In the genomic region with DNA sequence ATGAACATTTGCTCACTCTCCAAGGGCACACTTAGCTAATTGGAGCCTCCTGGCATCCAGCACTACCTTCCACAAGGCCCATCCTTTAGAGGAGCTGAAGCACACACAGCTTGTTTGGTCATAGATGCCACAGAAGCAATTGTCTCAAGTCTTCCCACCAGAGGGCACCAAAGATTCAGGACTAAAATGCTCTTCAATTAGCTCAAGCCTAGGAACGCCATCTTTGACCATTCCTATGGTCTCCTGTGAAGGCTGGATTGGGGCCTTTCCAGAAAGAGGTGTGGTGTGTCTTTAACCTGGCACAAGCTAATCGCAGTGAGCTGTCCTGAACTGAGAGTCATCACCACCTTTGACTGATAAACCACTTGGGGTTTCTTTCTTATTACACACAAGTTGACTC, we compare ENCODE assay signal across 8 mouse cellular contexts. TPM values are rescaled to one million over a fixed set of nuclear protein-coding genes. Genes with fewer than 3 reads are reported as not detected.
A peak's percentile ranks its signal among the peaks of the same experiment; 100 is the strongest.
DNase-seq lines count a peak whose midpoint lies in the region; ATAC-seq and TF ChIP-seq lines count a peak whose summit lies in the region.

No protein-coding gene starts in this region.

- 0% methylated on average over 2 of the region's 2 CpGs for WGBS in forebrain, embryonic 11.5 days
- WGBS in heart, embryonic 16.5 days = 3% methylated on average over 2 of the region's 2 CpGs
- 2% methylated on average over 2 of the region's 2 CpGs for WGBS in liver, embryonic 11.5 days

- H3K9ac ChIP-seq in forebrain, embryonic 11.5 days (ENCODE audit: low read length) = no peak overlapping the region
- no peak overlapping the region; the same call in 1 of the 2 replicates for H3K9ac ChIP-seq in heart, embryonic 16.5 days (ENCODE audit: low read length)
- no peak overlapping the region for H3K9ac ChIP-seq in liver, embryonic 11.5 days (ENCODE audit: low read depth, low read length)

- no peak overlapping the region for H3K4me2 ChIP-seq in forebrain, embryonic 11.5 days (ENCODE audit: low read depth, low read length, severe bottlenecking)
- no peak overlapping the region for H3K4me2 ChIP-seq in heart, embryonic 16.5 days (ENCODE audit: low read depth, low read length)
- no peak overlapping the region for H3K4me2 ChIP-seq in liver, embryonic 11.5 days

- H3K9me3 ChIP-seq in E14TG2a.4 (ENCODE audit: low read length) = peaks cover 16% of the 10 kb centered on the region
- H3K9me3 ChIP-seq in forebrain, embryonic 11.5 days (ENCODE audit: control insufficient read depth, low read length) = no peaks in the 10 kb centered on the region
- no peaks in the 10 kb centered on the region for H3K9me3 ChIP-seq in heart, embryonic 16.5 days (replicated peaks; ENCODE audit: control insufficient read depth, low read length)
- H3K9me3 ChIP-seq in liver, embryonic 11.5 days (ENCODE audit: control insufficient read depth, low read length) = no peaks in the 10 kb centered on the region

- no peak overlapping the region; the same call in 1 of the 2 replicates for H3K27ac ChIP-seq in forebrain, embryonic 11.5 days (ENCODE audit: low read depth, low read length)
- peak overlapping the region; percentile 98 for H3K27ac ChIP-seq in heart, embryonic 16.5 days (ENCODE audit: low read length)
- H3K27ac ChIP-seq in liver, embryonic 11.5 days (ENCODE audit: low read depth, low read length) = peak overlapping the region; percentile 90; the same call in 1 of the 2 replicates

- no peaks in the 10 kb centered on the region for H3K27me3 ChIP-seq in E14TG2a.4 (ENCODE audit: insufficient read depth, low read length)
- H3K27me3 ChIP-seq in forebrain, embryonic 11.5 days (ENCODE audit: control insufficient read depth, insufficient read depth, low read length) = no peaks in the 10 kb centered on the region
- no peaks in the 10 kb centered on the region for H3K27me3 ChIP-seq in heart, embryonic 16.5 days (ENCODE audit: control insufficient read depth, insufficient read depth, low read length)
- H3K27me3 ChIP-seq in liver, embryonic 11.5 days (replicated peaks; ENCODE audit: control insufficient read depth, insufficient read depth, low read length) = no peaks in the 10 kb centered on the region

- peaks cover 15% of the 10 kb centered on the region for H3K36me3 ChIP-seq in E14TG2a.4 (ENCODE audit: insufficient read depth, low read length)
- no peaks in the 10 kb centered on the region for H3K36me3 ChIP-seq in forebrain, embryonic 11.5 days (ENCODE audit: control insufficient read depth, insufficient read depth, low read length)
- H3K36me3 ChIP-seq in heart, embryonic 16.5 days (ENCODE audit: control insufficient read depth, insufficient read depth) = no peaks in the 10 kb centered on the region
- H3K36me3 ChIP-seq in liver, embryonic 11.5 days (ENCODE audit: control insufficient read depth, insufficient read depth, low read length) = no peaks in the 10 kb centered on the region

- H3K4me1 ChIP-seq in E14TG2a.4 (replicated peaks; ENCODE audit: low read depth, low read length) = peaks cover 42% of the 10 kb centered on the region
- H3K4me1 ChIP-seq in forebrain, embryonic 11.5 days (replicated peaks; ENCODE audit: control insufficient read depth, insufficient read depth, low read length) = peaks cover 34% of the 10 kb centered on the region
- H3K4me1 ChIP-seq in heart, embryonic 16.5 days (ENCODE audit: control insufficient read depth, insufficient read depth, low read length) = peaks cover 48% of the 10 kb centered on the region
- H3K4me1 ChIP-seq in liver, embryonic 11.5 days (replicated peaks; ENCODE audit: control insufficient read depth, insufficient read depth, low read length) = peaks cover 55% of the 10 kb centered on the region

- no peak overlapping the region for H3K4me3 ChIP-seq in E14TG2a.4 (replicated peaks; ENCODE audit: low read length)
- no peak overlapping the region for H3K4me3 ChIP-seq in forebrain, embryonic 11.5 days (ENCODE audit: low read depth, low read length)
- H3K4me3 ChIP-seq in heart, embryonic 16.5 days (ENCODE audit: low read length) = no peak overlapping the region
- no peak overlapping the region for H3K4me3 ChIP-seq in liver, embryonic 11.5 days (ENCODE audit: low read depth, low read length)

- peak; percentile 94 for DNase-seq in c-Kit-positive CD71-positive TER-119-negative erythroid progenitor cells, embryonic 14.5 days (ENCODE audit: low read depth)
- DNase-seq in forebrain, embryonic 11.5 days (ENCODE audit: low spot score) = peak; percentile 82
- DNase-seq in kidney, postnatal 14 days = peak; percentile 88
- peak; percentile 63 for DNase-seq in liver, embryonic 11.5 days (ENCODE audit: low spot score)
- DNase-seq in natural killer cell, adult 2 months (ENCODE audit: low spot score in 2 of 2) = peak; percentile 56 to 67
- peak; percentile 85 for DNase-seq in telencephalon, adult 2 months (ENCODE audit: low read depth, low spot score)

- ATAC-seq in forebrain, embryonic 11.5 days (replicated peaks; ENCODE audit: low FRiP score) = peak; percentile 53
- peak; percentile 33 for ATAC-seq in heart, embryonic 16.5 days (replicated peaks; ENCODE audit: extremely low read depth, insufficient read depth, low FRiP score)
- ATAC-seq in liver, embryonic 11.5 days (replicated peaks; ENCODE audit: low FRiP score) = peak; percentile 21; the same call in 1 of the 2 replicates

- TF ChIP-seq CTCF in E14TG2a.4 (conservative IDR thresholded peaks at IDR 0.05; ENCODE audit: low read length) = peak; percentile 68

RNA-seq across cellular contexts. Expression of a gene that starts 11.5 kb away (rescaled TPM):
- 89.5 and 101 TPM in 2 replicates for polyA plus RNA-seq in forebrain, embryonic 11.5 days (2014; fragmentation: Nextera tagmentation; extraction: Ambion mirVana)
- 46.3 and 56.0 TPM in 2 replicates for polyA plus RNA-seq in heart, embryonic 16.5 days (2015; fragmentation: Nextera tagmentation; extraction: Ambion mirVana)
- 122 and 151 TPM in 2 replicates for polyA plus RNA-seq in liver, embryonic 11.5 days (2014; fragmentation: Nextera tagmentation; extraction: Ambion mirVana)
